ENCODE assay signal across 8 mouse cellular contexts in genomic region chr6:71632486-71632828, GRCm38 (mm10). TPM values are rescaled to one million over a fixed set of nuclear protein-coding genes. Genes with fewer than 3 reads are reported as not detected.
DNase-seq lines count a peak whose midpoint lies in the region; ATAC-seq and TF ChIP-seq lines count a peak whose summit lies in the region.

No protein-coding gene starts in this region.

- H3K36me3 ChIP-seq in embryonic facial prominence, embryonic 12.5 days = peaks cover 8% of the 10 kb centered on the region; the same call in 1 of the 2 replicates
- no peaks in the 10 kb centered on the region for H3K36me3 ChIP-seq in intestine, embryonic 15.5 days
- peaks cover 14% of the 10 kb centered on the region; the same call in 1 of the 2 replicates for H3K36me3 ChIP-seq in neural tube, embryonic 12.5 days

- peaks cover 10% of the 10 kb centered on the region for H3K4me1 ChIP-seq in lung, adult 2 months (ENCODE audit: control insufficient read depth, insufficient read depth, low read length)
- H3K4me1 ChIP-seq in embryonic facial prominence, embryonic 12.5 days = peaks cover 23% of the 10 kb centered on the region
- peaks cover 7% of the 10 kb centered on the region; the same call in 1 of the 2 replicates for H3K4me1 ChIP-seq in intestine, embryonic 15.5 days (replicated peaks)
- peaks cover 24% of the 10 kb centered on the region for H3K4me1 ChIP-seq in neural tube, embryonic 12.5 days

- under 1% methylated on average over 37 of the region's 41 CpGs for WGBS in lung, adult 2 months
- WGBS in embryonic facial prominence, embryonic 12.5 days = under 1% methylated on average over 39 of the region's 41 CpGs
- 0% methylated on average over 39 of the region's 41 CpGs for WGBS in intestine, embryonic 15.5 days
- under 1% methylated on average over 41 of the region's 41 CpGs for WGBS in neural tube, embryonic 12.5 days

- peak; percentile 17; the same call in 1 of the 2 replicates for ATAC-seq in embryonic facial prominence, embryonic 12.5 days (ENCODE audit: insufficient number of reproducible peaks, insufficient read depth, low FRiP score, low TSS enrichment)
- no peak; the same call in 1 of the 2 replicates for ATAC-seq in intestine, embryonic 15.5 days
- no peak; the same call in 1 of the 2 replicates for ATAC-seq in neural tube, embryonic 12.5 days (ENCODE audit: low FRiP score, low read depth)

- no peaks in the 10 kb centered on the region for H3K27me3 ChIP-seq in embryonic facial prominence, embryonic 12.5 days
- no peaks in the 10 kb centered on the region for H3K27me3 ChIP-seq in intestine, embryonic 15.5 days (replicated peaks)
- H3K27me3 ChIP-seq in neural tube, embryonic 12.5 days (replicated peaks) = 0 out of 2 replicates have a peak, but pooled peaks cover 6% of the 10 kb centered on the region

- no peak for DNase-seq in lung, adult 2 months
- no peak for DNase-seq in lung, postnatal 36 days
- DNase-seq in cerebellum, postnatal 14 days = no peak
- no peak for DNase-seq in frontal cortex, postnatal 14 days (ENCODE audit: low spot score in 2 of 2)
- no peak for DNase-seq in layer of hippocampus, adult 8-10 months (ENCODE audit: low spot score in 2 of 2)

- H3K9ac ChIP-seq in embryonic facial prominence, embryonic 12.5 days = peak overlapping the region; percentile 84
- H3K9ac ChIP-seq in intestine, embryonic 15.5 days = peak overlapping the region; percentile 86
- peak overlapping the region; percentile 82 for H3K9ac ChIP-seq in neural tube, embryonic 12.5 days

- peak overlapping the region; percentile 97 for H3K4me3 ChIP-seq in lung, adult 2 months (replicated peaks; ENCODE audit: extremely low read depth, low read depth, low read length)
- peak overlapping the region; percentile 78 for H3K4me3 ChIP-seq in embryonic facial prominence, embryonic 12.5 days
- H3K4me3 ChIP-seq in intestine, embryonic 15.5 days (replicated peaks) = peak overlapping the region; percentile 83
- peak overlapping the region; percentile 83 for H3K4me3 ChIP-seq in neural tube, embryonic 12.5 days

- peak overlapping the region; percentile 99 for H3K27ac ChIP-seq in embryonic facial prominence, embryonic 12.5 days
- H3K27ac ChIP-seq in intestine, embryonic 15.5 days = peak overlapping the region; percentile 99
- peak overlapping the region; percentile 86 for H3K27ac ChIP-seq in neural tube, embryonic 12.5 days

- TF ChIP-seq CTCF in lung, adult 2 months (IDR thresholded peaks at IDR 0.05; ENCODE audit: insufficient read depth, low read length) = no peak

- H3K9me3 ChIP-seq in embryonic facial prominence, embryonic 12.5 days = no peaks in the 10 kb centered on the region
- H3K9me3 ChIP-seq in intestine, embryonic 15.5 days = no peaks in the 10 kb centered on the region
- H3K9me3 ChIP-seq in neural tube, embryonic 12.5 days = no peaks in the 10 kb centered on the region

- peak overlapping the region; percentile 80 for H3K4me2 ChIP-seq in embryonic facial prominence, embryonic 12.5 days (replicated peaks)
- peak overlapping the region; percentile 63 for H3K4me2 ChIP-seq in intestine, embryonic 15.5 days (replicated peaks)
- H3K4me2 ChIP-seq in neural tube, embryonic 12.5 days (replicated peaks) = peak overlapping the region; percentile 80

- TF ChIP-seq POLR2A in lung, adult 2 months (IDR thresholded peaks at IDR 0.05; ENCODE audit: borderline replicate concordance, extremely low read depth, low read depth, low read length) = no peak; the same call in 1 of the 2 replicates

RNA-seq across cellular contexts. Expression of gene Kdm3a, which starts 0.3 kb away (rescaled TPM):
- polyA plus RNA-seq in lung, adult 2 months (2012; rRNA removed) = 11.3 and 16.5 TPM in 2 replicates
- 62.3 and 67.8 TPM in 2 replicates for polyA plus RNA-seq in embryonic facial prominence, embryonic 12.5 days (2016; fragmentation: Nextera tagmentation; extraction: Ambion mirVana)
- 41.9 and 45.2 TPM in 2 replicates for polyA plus RNA-seq in intestine, embryonic 15.5 days (2015; fragmentation: Nextera tagmentation; extraction: Ambion mirVana)
- 77.8 and 79.6 TPM in 2 replicates for polyA plus RNA-seq in neural tube, embryonic 12.5 days (2016; fragmentation: Nextera tagmentation; extraction: Ambion mirVana)
- total RNA-seq in layer of hippocampus, adult 8-10 months (2022) = 10 to 100 TPM; 39.0 to 58.3 (median 49.8) TPM
